Mouse (Mus musculus): ENCODE data around the gene Pgghg. TPM values are rescaled to one million over a fixed set of nuclear protein-coding genes. Genes with fewer than 3 reads are reported as not detected.

The Pgghg gene
- polyA plus RNA-seq, 1 experiment from 2014 or later = 31.0 TPM

GRCm38 (mm10) chr7:140981704-140982103, 40.5 kb downstream of the Pgghg start:
- Histone ChIP-seq H3K4me2 (replicated peaks; ENCODE audit: low read depth, low read length) (no peak overlapping the region), H3K4me3 (ENCODE audit: low read depth, low read length) (no peak overlapping the region), H3K36me3 (ENCODE audit: control insufficient read depth, insufficient read depth, low read length) (no peaks in the 10 kb centered on the region), H3K9ac (replicated peaks; ENCODE audit: low read depth, low read length) (no peak overlapping the region), H3K4me1 (ENCODE audit: control insufficient read depth, insufficient read depth, low read length) (no peaks in the 10 kb centered on the region), H3K27me3 (ENCODE audit: control insufficient read depth, insufficient read depth, low read length) (no peaks in the 10 kb centered on the region), H3K9me3 (ENCODE audit: control insufficient read depth, low read depth, low read length) (no peaks in the 10 kb centered on the region), H3K27ac (ENCODE audit: low read length) (no peak overlapping the region)
- ATAC-seq (ENCODE audit: insufficient number of reproducible peaks, insufficient read depth, low FRiP score, low read depth) = no peak
- WGBS = 91% methylated on average over 8 of the region's 8 CpGs

DNA sequence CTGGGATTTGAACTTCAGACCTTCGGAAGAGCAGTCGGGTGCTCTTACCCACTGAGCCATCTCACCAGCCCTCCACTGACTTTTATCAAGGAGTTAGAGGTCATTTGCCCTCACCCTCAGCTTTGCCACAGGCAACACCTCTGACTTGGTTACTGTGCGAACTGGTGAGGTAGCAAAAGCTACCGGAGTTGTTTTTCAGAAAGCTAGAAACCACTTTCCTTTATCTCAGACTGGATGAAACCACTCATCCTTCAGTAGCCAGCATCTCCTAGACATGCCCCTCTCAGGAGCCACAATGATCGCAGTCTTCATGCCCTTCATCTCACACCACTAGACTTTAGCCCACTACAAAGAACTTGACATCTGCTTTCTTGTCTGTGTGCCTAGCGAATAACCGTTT, 41.8 kb downstream of the Pgghg start:
- no peak for ATAC-seq (ENCODE audit: insufficient number of reproducible peaks, insufficient read depth, low FRiP score, low read depth)
- WGBS = 90% methylated on average over 7 of the region's 7 CpGs
- no peaks in the 10 kb centered on the region for H3K36me3 ChIP-seq (ENCODE audit: control insufficient read depth, insufficient read depth, low read length)
- no peaks in the 10 kb centered on the region for H3K27me3 ChIP-seq (ENCODE audit: control insufficient read depth, insufficient read depth, low read length)
- no peak overlapping the region for H3K4me2 ChIP-seq (replicated peaks; ENCODE audit: low read depth, low read length)
- no peaks in the 10 kb centered on the region for H3K4me1 ChIP-seq (ENCODE audit: control insufficient read depth, insufficient read depth, low read length)
- H3K9me3 ChIP-seq (ENCODE audit: control insufficient read depth, low read depth, low read length) = no peaks in the 10 kb centered on the region
- H3K4me3 ChIP-seq (ENCODE audit: low read depth, low read length) = no peak overlapping the region
- H3K27ac ChIP-seq (ENCODE audit: low read length) = no peak overlapping the region
- H3K9ac ChIP-seq (replicated peaks; ENCODE audit: low read depth, low read length) = no peak overlapping the region

GRCm38 (mm10) chr7:140987182-140988138, 46.3 kb downstream of the Pgghg start:
- H3K36me3 ChIP-seq (ENCODE audit: control insufficient read depth, insufficient read depth, low read length) = no peaks in the 10 kb centered on the region
- H3K4me1 ChIP-seq (ENCODE audit: control insufficient read depth, insufficient read depth, low read length) = no peaks in the 10 kb centered on the region
- no peaks in the 10 kb centered on the region for H3K9me3 ChIP-seq (ENCODE audit: control insufficient read depth, low read depth, low read length)
- no peak for ATAC-seq (ENCODE audit: insufficient number of reproducible peaks, insufficient read depth, low FRiP score, low read depth)
- no peak overlapping the region for H3K4me3 ChIP-seq (ENCODE audit: low read depth, low read length)
- 72% methylated on average over 17 of the region's 17 CpGs for WGBS
- H3K4me2 ChIP-seq (replicated peaks; ENCODE audit: low read depth, low read length) = no peak overlapping the region
- no peaks in the 10 kb centered on the region for H3K27me3 ChIP-seq (ENCODE audit: control insufficient read depth, insufficient read depth, low read length)
- no peak overlapping the region for H3K9ac ChIP-seq (replicated peaks; ENCODE audit: low read depth, low read length)
- H3K27ac ChIP-seq (ENCODE audit: low read length) = no peak overlapping the region

GRCm38 (mm10) chr7:140989022-140989421, 47.8 kb downstream of the Pgghg start:
- no peak overlapping the region for H3K4me3 ChIP-seq (ENCODE audit: low read depth, low read length)
- no peaks in the 10 kb centered on the region for H3K27me3 ChIP-seq (ENCODE audit: control insufficient read depth, insufficient read depth, low read length)
- H3K4me1 ChIP-seq (ENCODE audit: control insufficient read depth, insufficient read depth, low read length) = no peaks in the 10 kb centered on the region
- H3K36me3 ChIP-seq (ENCODE audit: control insufficient read depth, insufficient read depth, low read length) = no peaks in the 10 kb centered on the region
- no peaks in the 10 kb centered on the region for H3K9me3 ChIP-seq (ENCODE audit: control insufficient read depth, low read depth, low read length)
- 68% methylated on average over 4 of the region's 4 CpGs for WGBS
- no peak overlapping the region for H3K27ac ChIP-seq (ENCODE audit: low read length)
- H3K4me2 ChIP-seq (replicated peaks; ENCODE audit: low read depth, low read length) = no peak overlapping the region
- ATAC-seq (ENCODE audit: insufficient number of reproducible peaks, insufficient read depth, low FRiP score, low read depth) = 0 out of 2 replicates have a peak, but pooled peaks have one; percentile 10
- H3K9ac ChIP-seq (replicated peaks; ENCODE audit: low read depth, low read length) = no peak overlapping the region

DNA sequence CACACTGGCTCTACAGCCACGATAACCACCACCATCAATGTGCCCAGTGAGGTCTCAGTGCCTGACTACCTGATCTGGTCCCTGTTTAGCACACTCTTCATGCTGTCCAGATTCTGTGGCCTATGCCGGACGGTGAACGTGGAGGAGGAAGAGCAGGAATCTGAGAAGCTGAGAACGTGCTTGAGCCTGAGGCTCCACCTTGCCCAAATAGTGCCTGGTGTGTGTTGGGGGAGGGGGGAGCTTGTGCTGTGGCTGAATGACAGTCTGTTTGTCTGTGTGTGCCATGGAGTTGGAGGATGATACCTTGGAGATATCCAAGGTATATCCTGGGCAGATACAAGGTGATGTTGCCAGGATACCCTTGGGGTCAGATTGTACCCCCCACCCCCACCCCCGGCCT, 49.0 kb downstream of the Pgghg start:
- H3K27ac ChIP-seq (ENCODE audit: low read length) = no peak overlapping the region
- no peaks in the 10 kb centered on the region for H3K27me3 ChIP-seq (ENCODE audit: control insufficient read depth, insufficient read depth, low read length)
- no peak overlapping the region for H3K4me3 ChIP-seq (ENCODE audit: low read depth, low read length)
- no peak overlapping the region for H3K9ac ChIP-seq (replicated peaks; ENCODE audit: low read depth, low read length)
- H3K36me3 ChIP-seq (ENCODE audit: control insufficient read depth, insufficient read depth, low read length) = no peaks in the 10 kb centered on the region
- H3K4me2 ChIP-seq (replicated peaks; ENCODE audit: low read depth, low read length) = no peak overlapping the region
- no peaks in the 10 kb centered on the region for H3K4me1 ChIP-seq (ENCODE audit: control insufficient read depth, insufficient read depth, low read length)
- ATAC-seq (ENCODE audit: insufficient number of reproducible peaks, insufficient read depth, low FRiP score, low read depth) = no peak
- WGBS = 51% methylated on average over 6 of the region's 6 CpGs
- H3K9me3 ChIP-seq (ENCODE audit: control insufficient read depth, low read depth, low read length) = no peaks in the 10 kb centered on the region

GRCm38 (mm10) chr7:140990622-140991021, 49.4 kb downstream of the Pgghg start:
- Histone ChIP-seq H3K4me3 (ENCODE audit: low read depth, low read length) (no peak overlapping the region), H3K9ac (replicated peaks; ENCODE audit: low read depth, low read length) (no peak overlapping the region), H3K27me3 (ENCODE audit: control insufficient read depth, insufficient read depth, low read length) (no peaks in the 10 kb centered on the region), H3K4me2 (replicated peaks; ENCODE audit: low read depth, low read length) (no peak overlapping the region), H3K9me3 (ENCODE audit: control insufficient read depth, low read depth, low read length) (no peaks in the 10 kb centered on the region), H3K36me3 (ENCODE audit: control insufficient read depth, insufficient read depth, low read length) (no peaks in the 10 kb centered on the region), H3K4me1 (ENCODE audit: control insufficient read depth, insufficient read depth, low read length) (no peaks in the 10 kb centered on the region), H3K27ac (ENCODE audit: low read length) (no peak overlapping the region)
- no peak for ATAC-seq (ENCODE audit: insufficient number of reproducible peaks, insufficient read depth, low FRiP score, low read depth)
- WGBS = 70% methylated on average over 5 of the region's 5 CpGs

DNA sequence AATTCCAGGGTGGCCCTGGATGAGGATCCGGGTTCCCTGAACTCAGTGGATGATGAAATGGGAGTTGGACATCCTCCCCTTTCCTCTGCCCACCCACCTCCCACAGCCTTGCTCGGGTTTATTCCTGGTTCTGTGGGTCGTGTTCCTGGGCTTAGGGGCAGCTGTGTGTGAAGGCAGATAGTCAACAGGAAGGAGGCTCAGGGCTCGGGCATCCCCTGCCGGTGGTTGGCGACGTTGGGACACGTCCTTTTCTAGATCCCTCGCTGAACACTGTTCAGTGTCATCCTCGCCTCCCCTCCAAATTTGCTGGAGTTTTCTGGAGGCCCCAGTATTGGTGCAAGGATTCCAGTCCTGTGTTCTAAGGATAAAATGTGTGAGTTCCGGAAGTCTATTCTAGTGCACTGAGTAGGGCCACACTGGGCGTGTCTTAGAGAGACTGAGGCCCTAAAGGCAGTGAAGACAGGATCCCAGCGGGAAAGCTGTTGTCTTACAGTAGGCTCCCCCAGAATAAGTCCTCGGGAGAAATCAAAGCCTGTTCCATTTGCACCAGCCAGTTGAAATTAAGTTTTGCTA, 50.0 kb downstream of the Pgghg start:
- Histone ChIP-seq H3K4me1 (ENCODE audit: control insufficient read depth, insufficient read depth, low read length) (no peaks in the 10 kb centered on the region), H3K36me3 (ENCODE audit: control insufficient read depth, insufficient read depth, low read length) (no peaks in the 10 kb centered on the region), H3K9me3 (ENCODE audit: control insufficient read depth, low read depth, low read length) (no peaks in the 10 kb centered on the region), H3K27ac (ENCODE audit: low read length) (no peak overlapping the region), H3K9ac (replicated peaks; ENCODE audit: low read depth, low read length) (no peak overlapping the region), H3K4me3 (ENCODE audit: low read depth, low read length) (no peak overlapping the region), H3K27me3 (ENCODE audit: control insufficient read depth, insufficient read depth, low read length) (no peaks in the 10 kb centered on the region), H3K4me2 (replicated peaks; ENCODE audit: low read depth, low read length) (no peak overlapping the region)
- WGBS = 81% methylated on average over 14 of the region's 14 CpGs
- ATAC-seq (ENCODE audit: insufficient number of reproducible peaks, insufficient read depth, low FRiP score, low read depth) = no peak

Data from stomach, embryonic 14.5 days (tissue).